Mouse (Mus musculus) lung, postnatal 4 days (tissue): Measurements from ENCODE around the gene Trhde.
A peak's percentile ranks its signal among the peaks of the same experiment; 100 is the strongest.

ENCODE experiments used
- DNase-seq, 2 experiments: peaks; one replicate each; pipeline ENCODE4 v3.0.0; 2021

Trhde gene

GRCm38 (mm10) chr10:114802161-114802651 lies at the start of gene Trhde:
Gene Trhde (minus strand): TSS chr10:114802307.
- no peak for DNase-seq

GRCm38 (mm10) chr10:114841966-114842365 lies 39.9 kb upstream of the Trhde start:
- no peak for DNase-seq

DNA sequence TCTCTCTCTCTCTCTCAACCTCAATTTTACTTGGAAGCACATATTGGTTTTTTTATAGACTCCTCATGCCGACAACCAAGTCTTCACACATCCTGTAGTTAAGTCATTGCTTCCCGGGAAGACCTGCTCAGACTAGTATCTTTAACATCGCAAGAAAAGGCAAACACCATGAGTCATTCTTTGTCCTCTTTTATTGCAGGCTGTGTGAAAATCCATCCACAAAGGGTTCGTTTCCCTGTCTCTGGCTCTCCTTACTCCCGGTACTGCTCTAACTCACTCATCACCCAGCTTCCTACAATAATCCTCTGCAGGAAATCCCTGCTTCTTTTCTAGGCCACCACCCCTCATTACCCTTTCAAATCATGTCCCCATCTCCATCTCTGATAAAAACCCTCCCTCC lies 39.3 kb upstream of the Trhde start:
- no peak for DNase-seq

DNA sequence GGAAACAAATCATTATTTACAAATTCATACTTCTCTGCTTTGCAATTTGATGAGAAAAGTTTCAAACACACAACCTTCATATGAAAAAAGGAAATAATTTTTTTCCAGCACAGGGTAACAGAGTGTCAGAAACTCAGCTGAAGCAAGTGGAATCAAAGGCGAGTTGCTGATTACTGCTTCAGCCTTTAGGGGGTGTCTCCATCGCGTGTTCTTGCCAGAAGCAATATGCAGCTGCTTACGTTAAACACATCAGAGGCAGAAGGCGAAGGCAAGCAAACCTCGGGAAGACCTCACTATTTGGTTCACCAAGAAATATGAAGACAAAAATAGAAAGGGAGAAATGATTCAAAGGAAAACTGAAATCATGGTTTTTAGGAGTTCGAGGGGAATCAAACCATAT lies 29.2 kb upstream of the Trhde start:
- no peak for DNase-seq

DNA sequence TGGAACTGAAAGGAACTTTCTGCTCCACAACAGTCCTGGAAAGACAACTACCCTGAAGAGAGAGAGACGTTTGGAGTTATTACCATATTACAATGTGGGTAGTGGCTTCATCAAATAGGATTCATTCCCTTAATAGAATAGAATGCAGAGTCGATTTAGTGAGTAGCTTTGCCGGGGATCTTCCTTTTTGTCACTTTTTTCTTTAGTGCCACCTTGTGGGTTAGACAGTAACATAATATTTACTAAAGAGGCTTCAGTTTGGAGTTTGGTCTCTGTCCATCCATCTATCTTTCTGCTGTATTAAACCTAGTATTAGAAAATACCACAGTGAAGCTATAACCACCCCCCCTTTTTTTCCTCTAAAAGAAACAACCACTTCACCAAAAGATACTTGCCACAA lies 6.7 kb upstream of the Trhde start:
- no peak for DNase-seq

GRCm38 (mm10) chr10:114805884-114806283 lies 3.8 kb upstream of the Trhde start:
- no peak for DNase-seq

DNA sequence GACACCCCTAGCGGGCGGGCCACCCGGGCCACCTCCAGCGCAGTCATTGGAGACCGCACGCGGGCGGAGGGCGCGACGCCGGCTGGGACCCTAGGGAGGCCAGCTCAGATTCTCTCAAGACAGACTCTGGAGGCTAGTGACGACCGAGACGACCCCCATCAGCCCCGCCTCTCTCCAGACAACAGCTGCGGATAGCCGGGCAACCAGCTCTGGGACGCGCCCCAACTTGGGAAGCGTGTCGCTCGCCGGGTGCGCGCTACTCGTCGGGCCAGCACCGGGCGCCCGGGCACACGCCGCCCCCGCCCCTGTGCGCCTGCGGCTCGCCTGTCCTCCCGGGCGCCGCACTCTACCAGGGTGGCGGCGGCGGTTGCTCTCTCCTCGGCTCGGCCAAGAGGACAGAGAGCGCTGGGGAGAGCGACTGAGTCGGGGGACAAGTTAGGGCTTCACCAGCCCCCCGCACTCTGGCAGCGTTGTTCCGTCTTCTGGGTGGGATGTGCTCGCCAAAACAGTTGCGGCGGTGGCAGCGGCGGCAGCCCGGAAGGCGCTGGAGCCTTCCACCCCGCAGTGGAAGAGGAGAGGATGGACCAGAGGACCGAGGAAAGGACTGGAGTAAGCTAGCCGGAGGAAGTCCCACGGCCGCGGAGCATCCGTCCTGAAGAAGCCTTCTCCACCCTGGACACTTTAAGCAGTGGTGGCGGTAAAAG lies 498 bp downstream of the Trhde start:
- DNase-seq: peak in 1 of 2 experiments; percentile 24

DNA sequence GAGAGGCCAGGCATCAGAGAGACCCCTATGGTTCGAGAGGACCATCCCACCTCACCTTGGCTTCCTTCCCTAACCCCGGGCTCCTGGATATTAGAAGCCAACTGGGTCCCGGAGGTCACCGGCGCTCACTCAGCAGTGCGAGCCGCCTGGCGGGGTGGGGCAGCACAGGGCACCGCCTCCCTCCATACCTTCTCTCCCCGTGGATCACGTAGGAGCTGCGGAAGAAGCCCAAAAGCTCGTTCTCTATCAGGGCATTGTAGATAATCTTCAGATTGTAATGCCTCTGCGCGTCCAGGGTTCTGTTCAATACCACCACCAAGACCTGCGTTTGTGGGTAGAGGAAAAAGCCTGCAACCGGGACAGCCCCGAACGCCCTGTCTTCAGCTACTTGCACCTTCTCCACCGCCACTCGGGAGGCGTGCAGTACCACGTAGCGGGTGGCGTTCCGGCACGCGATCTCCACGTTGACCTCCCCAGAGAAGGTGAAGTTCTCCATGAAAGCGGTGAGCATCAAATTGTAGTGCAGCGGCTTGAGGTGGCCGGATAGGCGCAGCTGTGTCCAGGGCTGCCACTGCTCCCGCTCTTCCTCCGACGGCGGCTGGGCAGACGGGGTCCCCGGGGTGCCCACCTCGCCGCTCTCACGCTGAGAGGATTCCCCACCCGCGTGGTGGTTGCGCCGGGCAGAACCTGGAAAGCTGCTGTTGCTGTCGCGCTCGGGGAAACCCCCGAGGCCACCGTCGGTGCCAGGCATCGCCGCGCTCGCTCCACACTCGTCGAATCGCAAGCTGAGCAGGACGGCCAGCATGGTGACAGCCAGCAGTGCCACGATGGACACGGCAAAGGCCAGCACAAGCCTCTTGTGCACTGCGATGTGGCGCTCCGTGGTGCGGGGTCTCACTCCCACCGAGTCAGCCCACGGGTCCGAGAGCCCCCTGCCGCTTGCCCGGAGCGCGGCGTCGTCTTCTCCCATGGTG lies 1.5 kb downstream of the Trhde start:
- peak in 1 of 2 experiments; percentile 19 for DNase-seq

GRCm38 (mm10) chr10:114799481-114799880 lies 2.6 kb downstream of the Trhde start:
- DNase-seq: no peak

DNA sequence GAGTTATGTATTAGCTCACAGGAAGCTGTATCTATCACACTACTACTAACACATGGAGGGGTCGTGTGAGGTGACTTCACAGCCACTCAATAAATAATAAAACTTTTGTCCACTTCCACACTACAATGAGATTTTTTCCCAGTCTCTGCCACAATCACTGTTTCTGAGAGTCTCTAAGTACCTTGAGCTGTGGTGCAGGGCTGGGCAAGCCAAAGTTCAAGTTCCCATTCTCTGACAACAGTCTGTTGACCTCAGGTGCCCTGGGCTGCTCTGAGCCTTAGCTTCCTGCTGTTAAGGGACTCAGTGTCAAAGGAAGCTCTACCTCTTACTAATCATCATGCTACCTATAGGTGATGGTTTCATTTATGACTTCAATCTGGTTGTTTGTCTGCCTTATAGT lies 3.3 kb downstream of the Trhde start:
- no peak for DNase-seq

GRCm38 (mm10) chr10:114798218-114798617 lies 3.9 kb downstream of the Trhde start:
- no peak for DNase-seq

GRCm38 (mm10) chr10:114797664-114798063 lies 4.4 kb downstream of the Trhde start:
- DNase-seq: no peak

DNA sequence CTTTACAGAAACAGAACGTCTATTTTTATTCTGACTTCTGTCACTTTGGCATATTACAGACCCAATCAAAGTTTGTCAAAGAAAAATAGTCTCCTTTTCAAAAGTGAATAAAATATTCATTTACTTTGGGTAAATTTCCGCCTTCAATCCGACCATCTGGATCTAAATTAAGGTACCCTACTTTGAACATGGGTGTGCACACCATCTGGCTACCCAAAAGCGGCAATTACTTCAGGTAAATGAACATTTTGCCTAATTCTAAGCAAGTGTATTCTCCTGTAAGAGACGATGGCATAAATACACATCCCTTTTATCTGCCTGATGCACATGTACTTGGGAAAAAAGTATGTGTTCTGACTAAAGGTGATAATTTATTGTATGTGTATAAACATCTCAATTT lies 5.2 kb downstream of the Trhde start:
- DNase-seq: no peak

GRCm38 (mm10) chr10:114794214-114794613 lies 7.9 kb downstream of the Trhde start:
- DNase-seq: no peak

GRCm38 (mm10) chr10:114765914-114766313 lies 36.2 kb downstream of the Trhde start:
- DNase-seq: no peak

- no peak for DNase-seq
These were observed 40.0 kb downstream of the Trhde start for GRCm38 (mm10) chr10:114762125-114762524.

- no peak for DNase-seq
These were observed 42.9 kb downstream of the Trhde start for GRCm38 (mm10) chr10:114759240-114759639.

DNA sequence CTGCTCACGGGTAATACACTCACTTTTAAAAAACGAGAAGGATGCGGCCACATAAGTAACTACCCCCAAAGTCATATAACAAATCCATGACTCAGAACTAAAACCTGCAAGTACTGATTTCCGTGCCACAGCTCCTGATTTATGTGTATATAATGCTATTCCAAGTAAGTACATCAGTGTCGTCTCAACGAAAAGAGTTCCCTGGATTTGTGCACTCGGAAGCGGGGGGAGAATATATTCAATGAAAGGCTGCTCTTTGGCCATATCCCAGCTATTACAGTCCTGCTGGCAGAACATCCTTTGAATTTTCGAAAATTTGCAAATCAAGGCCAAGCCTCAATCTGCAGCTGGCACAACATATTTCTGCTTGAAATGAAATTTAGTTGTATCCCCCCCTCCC lies 43.5 kb downstream of the Trhde start:
- DNase-seq: no peak

DNA sequence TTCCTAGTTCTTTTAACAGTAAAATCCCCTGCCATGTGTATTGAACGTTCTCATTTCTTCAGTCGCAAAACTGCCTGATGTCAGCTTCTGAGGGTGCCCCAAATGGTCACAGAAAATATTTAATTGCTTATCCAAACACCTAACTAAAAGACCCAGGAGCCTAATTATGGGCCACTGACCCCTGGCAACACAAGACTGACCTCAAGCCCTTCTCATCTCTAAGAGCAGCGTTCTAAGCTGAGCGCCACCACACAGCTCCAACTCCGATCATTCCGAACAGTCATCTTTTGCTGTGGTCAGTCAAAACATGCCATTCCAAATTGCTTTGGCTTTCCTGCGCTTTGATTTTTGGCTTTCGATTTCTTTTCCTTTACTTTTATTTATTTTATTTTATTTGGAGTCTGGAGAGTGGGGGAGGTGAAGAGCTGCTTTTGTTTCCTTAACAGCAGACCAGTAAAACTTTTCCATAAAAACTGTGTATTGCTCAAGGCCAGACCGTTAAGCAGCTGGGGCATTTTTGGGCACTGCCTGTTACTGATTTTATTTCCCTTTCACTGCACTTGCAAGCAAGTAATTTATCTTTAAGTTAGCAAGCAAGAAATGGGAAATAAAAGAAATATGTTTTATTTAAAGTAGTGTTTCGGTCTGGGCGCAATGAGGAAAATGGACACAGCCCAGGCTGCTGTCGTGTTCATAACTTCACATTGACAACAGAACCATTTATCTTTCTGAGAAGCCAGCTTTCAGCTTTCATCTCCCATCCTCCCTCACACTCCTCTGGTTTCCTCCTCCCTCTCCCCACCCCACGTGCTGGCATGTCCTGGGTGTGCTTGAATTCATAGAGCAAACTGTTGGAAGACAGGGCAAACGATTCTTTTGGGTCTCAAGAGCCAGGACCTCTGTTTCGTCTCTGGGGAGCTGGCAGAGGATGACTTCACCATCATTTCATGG lies 59.1 kb downstream of the Trhde start:
- no peak for DNase-seq

DNA sequence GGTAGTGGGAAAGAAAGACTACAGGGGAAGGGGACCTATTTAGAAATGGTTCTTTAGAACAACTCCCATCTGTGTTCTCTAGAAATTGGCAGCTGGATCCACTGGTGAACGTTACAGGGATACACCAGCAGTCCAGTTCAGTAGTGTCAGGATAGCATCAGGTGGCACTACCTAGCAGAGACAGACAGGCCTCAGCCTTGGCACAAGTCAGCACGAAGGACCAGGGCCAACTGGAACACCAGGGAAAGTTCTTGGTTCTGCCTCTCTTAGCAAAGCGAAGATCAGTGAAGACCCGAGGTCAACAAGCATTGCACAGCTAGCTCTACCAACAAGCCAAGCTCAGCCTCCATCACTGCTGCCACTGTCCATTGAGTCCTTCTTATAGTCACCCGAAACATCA lies 62.2 kb downstream of the Trhde start:
- DNase-seq: no peak

DNA sequence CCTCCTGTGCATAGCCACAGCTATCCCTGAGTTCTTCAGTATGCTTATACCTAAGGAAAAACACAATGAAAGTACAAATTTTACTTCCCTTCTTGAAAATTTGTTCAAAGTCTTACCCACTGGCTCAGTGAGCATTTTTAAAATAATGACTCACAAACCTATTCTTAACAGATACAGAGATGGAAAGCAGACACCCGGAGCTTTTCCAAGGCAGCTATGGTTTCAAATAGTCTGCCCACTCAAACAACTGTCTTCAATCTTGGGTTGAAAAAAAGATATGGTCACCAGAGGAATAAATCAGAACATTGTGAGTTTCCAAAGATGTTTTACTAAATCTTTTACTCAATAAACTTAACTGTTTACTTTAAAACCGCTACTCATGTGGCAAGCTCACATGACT lies 64.5 kb downstream of the Trhde start:
- DNase-seq: no peak

- no peak for DNase-seq
These were observed 65.7 kb downstream of the Trhde start for GRCm38 (mm10) chr10:114736377-114736776.

DNA sequence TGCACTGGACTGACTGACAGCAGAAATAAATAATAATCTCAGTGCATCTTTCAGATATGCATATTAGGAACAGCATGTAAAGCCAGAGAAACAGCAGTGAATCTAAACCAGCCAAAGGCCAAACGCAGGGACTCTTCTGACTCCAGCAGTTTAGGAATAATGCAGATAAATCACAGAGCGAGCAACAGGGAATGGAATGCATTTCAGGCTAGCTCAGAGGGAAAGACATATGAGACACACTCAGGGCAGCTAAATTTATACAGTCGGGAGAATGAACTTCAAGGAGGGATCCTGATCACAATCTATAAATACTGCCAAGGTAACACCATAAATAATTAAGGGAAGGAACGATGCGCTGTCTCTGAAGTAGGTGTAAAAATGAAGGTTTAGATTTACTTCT lies 66.4 kb downstream of the Trhde start:
- DNase-seq: no peak
